Mouse (Mus musculus) gastrocnemius, postnatal 10 days (tissue): Measurements from ENCODE around the gene Hoxc10. TPM values are rescaled to one million over a fixed set of nuclear protein-coding genes. Genes with fewer than 3 reads are reported as not detected.

Source experiments
- DNase-seq: peaks from one replicate; pipeline ENCODE4 v3.0.0; 2021; ENCODE audit warnings: mixed read lengths
- long read RNA-seq, 2 experiments: library from polyadenylated mRNA; stranded (forward); transcript quantifications; one replicate each; pipeline ENCODE4 v2.0.0; 2021
- total RNA-seq, 2 experiments: library from RNA; stranded (reverse); gene quantifications; 2 replicates each; pipeline ENCODE4 v1.2.3; 2021

Gene Hoxc10
- total RNA-seq = 10 to 100 TPM; 50.7 to 51.2 TPM
- long read RNA-seq, experiment 1, transcript Hoxc10-201 (2 exons, 1,909 nt) = major isoform, 30 of 31 reads
- long read RNA-seq, experiment 1, partial matches to known transcripts = 0 of 31 reads
- long read RNA-seq, experiment 1, other reads (novel, unspliced or antisense) = 1 of 31 reads
- long read RNA-seq, experiment 2, transcript Hoxc10-201 (2 exons, 1,909 nt) = major isoform, 33 of 33 reads
- long read RNA-seq, experiment 2, partial matches to known transcripts = 0 of 33 reads
- long read RNA-seq, experiment 2, other reads (novel, unspliced or antisense) = 0 of 33 reads

GRCm38 (mm10) chr15:102966776-102967311, at the start of gene Hoxc10:
Gene Hoxc10, plus strand, starts transcription at chr15:102966796.
- peak; percentile 48 for DNase-seq

- no peak for DNase-seq
Measured at GRCm38 (mm10) chr15:102917972-102918572, 48.5 kb upstream of the Hoxc10 start.

DNA sequence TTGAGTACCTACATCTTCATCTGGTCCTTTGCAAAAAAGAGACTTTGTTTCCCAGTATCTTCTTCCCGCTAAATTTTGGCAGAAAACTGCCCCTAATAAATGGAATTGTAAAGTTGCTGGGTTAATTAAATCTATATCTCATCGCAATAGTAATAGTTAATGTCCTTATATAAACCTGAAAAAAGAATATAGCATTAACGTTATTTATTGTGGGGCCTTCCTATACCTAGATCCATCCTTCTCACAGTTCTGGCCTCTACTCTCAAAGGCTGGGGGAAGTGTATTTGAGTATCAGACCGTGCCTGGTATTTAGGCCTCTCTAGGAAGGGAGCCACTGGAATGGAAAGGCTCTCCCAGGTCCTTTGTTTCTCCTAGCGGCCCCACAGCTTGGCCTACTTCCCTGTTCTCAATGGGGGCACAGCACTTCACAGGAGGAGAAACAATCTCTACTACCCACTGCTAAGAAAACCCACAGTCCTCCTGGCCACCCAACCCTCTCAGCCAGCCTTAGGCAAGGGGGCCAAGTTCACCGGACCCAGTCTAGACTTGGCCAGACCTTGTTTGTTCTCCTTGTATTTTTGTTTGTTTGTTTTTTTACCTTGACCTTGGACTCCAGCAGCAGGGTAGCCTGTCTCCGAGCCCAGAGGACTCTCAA, 47.9 kb upstream of the Hoxc10 start:
- no peak for DNase-seq

- DNase-seq = no peak
Measured at GRCm38 (mm10) chr15:102919336-102920180, 47.0 kb upstream of the Hoxc10 start.

DNA sequence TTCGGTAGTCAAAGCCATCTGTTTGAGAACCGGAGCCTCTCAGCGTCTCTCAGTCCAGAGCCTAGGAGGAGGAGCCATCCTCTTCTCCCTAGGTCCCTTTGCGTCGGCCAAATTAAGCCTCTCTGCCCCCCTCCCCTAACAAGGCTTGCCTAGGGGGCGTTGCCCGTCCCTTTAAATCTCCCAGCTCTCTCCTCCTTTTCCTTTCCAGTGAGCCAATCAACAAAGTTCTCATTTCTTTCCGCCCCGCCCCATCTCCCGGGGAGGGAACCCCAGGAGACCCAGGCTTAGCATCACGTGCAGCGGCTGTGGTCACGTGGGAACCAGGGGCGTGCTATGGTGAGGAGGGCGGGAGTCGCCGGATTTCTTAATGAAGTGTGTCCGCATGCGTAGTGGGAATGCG, 46.0 kb upstream of the Hoxc10 start:
- peak; percentile 67 for DNase-seq

- peak; percentile 30 for DNase-seq
Measured at GRCm38 (mm10) chr15:102921053-102922011, 45.3 kb upstream of the Hoxc10 start, which contains the start of gene Hoxc13. Gene Hoxc13, plus strand, starts transcription at chr15:102921103.

GRCm38 (mm10) chr15:102922012-102922362, 44.6 kb upstream of the Hoxc10 start:
- peak; percentile 50 for DNase-seq

DNA sequence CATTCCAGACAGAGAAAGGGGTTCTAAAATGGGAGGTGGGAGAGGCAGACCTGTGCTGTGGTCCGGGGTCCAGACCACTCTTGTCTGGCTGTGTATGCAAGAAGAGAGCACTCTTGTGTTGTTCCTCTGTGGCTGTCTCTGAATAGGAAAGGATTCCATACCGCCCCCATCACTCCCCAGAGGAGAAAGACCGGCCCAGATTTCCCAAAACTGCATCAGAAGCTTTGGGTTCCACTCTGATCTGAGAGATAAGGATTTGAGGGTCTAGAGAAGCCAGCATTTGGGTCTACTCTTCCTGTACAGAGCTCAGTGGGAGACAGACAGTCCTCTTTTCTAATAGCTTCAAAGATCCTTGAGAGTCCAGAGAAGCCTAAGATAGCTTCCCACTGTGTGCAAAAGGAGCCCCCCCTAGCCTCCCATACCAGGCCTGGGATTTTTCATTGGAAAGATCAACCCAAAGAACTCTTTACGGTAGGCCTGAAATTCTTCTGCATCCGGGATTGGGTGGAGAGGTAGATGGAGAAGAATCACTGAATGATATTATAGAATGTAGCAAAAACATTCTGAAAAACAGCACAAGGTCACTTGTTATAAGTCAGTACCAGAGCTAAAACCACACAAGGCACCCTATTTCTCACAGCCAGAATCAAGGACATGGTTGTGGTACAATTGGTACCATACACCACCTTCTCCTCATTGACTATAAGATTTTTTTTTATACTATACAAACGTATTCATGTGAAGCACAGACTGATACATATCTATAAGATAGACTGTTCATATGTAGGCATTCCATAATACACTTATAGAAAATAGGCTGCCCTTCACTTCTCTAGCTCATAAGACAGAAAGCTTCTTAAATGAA, 43.7 kb upstream of the Hoxc10 start:
- no peak for DNase-seq

- no peak for DNase-seq
Measured at GRCm38 (mm10) chr15:102927032-102927645, 39.5 kb upstream of the Hoxc10 start.

GRCm38 (mm10) chr15:102931706-102932358, 34.8 kb upstream of the Hoxc10 start:
- no peak for DNase-seq

- DNase-seq = no peak
Measured at GRCm38 (mm10) chr15:102934438-102934837, 32.2 kb upstream of the Hoxc10 start.

GRCm38 (mm10) chr15:102934897-102935296, 31.7 kb upstream of the Hoxc10 start:
- no peak for DNase-seq

DNA sequence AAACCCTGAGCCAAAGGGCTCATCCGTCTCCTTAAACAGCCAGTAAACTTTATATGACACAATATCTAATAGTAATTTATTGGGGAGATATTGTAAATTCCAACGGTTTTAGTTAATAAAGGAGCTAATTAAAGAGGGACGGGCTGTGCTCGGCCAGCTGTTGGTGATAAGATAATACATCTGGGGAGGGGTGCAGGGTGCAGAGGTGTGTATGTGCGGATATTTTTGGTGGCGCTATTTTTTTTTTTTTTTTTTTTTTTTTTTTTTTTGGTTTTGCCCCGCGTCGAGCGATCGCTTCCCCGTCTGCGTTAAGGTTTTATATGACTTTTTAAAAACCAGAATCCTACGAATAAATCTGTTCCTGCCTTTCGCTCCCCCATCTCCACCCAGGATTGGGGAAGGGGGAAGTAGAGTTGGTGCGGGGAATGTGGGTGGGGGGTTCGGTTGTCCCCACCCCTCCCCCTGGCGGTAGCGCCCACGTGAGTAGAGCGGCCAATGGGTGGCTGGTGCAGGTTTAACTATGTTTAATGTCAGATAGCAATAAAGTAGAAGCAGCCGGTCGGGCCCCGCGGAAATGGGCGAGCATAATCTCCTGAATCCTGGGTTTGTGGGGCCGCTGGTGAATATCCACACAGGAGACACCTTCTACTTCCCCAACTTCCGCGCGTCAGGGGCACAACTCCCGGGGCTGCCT, 30.2 kb upstream of the Hoxc10 start, which contains the start of gene Hoxc12:
TSS of gene Hoxc12 (plus strand) at position 479 of the 694 bp plus-strand sequence.
- no peak for DNase-seq

DNA sequence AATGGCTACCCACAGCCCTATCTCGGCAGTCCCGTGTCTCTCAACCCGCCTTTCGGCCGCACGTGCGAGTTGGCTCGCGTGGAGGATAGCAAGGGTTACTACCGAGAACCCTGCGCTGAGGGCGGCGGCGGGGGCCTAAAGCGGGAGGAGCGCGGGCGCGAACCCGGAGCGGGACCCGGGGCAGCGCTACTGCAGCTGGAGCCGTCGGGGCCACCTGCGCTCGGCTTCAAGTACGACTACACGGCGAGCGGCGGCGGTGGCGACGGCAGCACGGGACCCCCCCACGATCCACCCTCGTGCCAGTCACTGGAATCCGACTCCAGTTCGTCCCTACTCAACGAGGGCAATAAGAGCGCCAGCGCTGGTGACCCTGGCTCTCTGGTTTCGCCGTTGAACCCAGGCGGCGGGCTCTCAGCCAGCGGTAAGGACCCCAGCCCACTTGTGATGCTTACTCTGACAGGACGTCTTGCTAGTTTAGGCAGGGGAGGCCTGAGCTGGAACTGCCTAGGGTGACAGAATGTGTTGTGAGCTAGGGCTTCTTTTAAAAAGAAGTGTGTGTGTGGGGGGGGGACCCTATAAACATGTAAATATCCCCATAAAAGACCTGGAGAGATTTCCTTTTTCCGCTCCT, 29.4 kb upstream of the Hoxc10 start:
- no peak for DNase-seq

DNA sequence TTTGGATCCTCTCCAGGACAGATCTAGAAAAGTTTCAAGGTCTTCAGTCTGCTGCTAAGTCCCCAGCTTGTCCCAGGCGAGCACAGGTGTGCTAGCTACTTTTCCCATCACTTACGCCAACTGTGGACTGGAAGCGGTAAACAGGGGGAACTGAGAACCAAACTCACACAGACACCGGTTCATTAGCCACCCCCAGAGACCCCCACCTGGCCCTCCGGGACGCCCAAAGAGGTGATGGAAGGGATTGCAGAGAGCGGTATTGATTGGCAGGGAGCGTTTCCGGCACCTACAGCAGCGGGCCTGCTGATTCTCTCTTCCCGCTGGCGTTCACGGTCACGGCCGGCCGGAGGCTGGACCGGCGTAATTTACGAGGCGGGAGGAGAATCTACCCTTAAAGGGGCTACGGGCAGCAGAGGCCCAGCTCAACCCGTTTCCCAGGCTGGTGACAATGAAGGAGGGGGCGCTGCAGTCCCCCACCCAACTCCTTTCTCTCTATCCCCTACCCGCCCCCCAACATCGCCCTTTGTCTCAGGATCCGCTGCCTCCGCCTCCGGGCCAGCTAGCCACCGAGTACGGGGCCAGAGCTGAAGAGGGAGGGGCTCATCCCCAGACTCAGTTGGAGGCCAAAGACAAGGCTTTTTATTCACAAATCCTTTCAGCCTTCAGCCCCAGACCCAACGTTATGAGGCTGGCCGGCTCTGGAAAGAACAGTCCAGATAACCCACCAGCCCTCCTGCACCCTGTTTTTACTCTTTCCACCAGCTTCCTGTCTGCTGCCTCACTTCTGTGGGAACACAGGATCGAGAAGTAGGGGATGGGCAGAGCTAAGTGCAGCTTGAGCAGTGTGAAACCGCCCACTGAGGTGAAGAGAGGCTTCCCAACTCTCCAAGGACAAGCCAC, 27.1 kb upstream of the Hoxc10 start:
- no peak for DNase-seq

DNA sequence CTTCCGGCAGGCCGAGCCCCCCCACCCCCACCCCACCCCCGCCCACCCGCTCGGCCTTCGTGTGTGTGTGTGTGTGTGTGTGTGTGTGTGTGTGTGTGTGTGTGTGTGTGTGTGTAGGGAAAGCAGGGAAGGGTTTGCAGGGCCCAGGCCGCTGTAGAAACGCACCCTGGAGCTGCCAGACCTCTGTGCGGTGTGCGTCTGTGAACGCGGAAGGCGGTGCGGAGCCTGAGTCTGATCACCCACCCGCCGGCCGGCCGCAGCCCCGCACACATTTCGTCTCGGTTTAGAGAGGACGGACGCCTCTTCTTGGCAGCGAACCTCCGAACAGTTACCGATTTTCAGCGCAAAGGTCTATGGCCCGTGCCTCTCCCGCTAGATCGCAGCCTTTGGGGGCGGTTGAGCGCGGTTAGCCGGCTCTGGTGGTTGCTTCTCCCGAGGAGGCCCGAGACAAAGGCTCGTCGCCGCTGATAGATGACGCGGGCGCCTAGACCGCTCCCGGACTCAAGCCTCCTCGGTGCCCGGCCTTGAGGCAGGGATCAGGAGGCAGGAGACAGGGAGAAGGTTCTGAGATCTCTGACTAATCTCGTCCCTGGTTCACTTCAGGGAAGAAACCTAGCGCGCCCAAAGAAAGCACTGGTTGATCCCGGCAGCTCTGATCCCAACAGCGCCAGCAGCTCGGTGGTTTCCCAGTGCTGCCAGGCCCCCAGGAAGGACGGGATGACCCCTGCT, 23.7 kb upstream of the Hoxc10 start:
- DNase-seq = peak; percentile 66
